11 mouse cellular contexts compared by ENCODE assay signal in genomic region chr8:103270815-103271553, GRCm38 (mm10).
DNase-seq lines count a peak whose midpoint lies in the region; ATAC-seq and TF ChIP-seq lines count a peak whose summit lies in the region.
"Had no signal": no experiment of that assay in that cellular context is flagged by ENCODE, and none has a peak within 500 bp of the region (broad histone marks: within the 10 kb centered on the region; RNA-seq: fewer than 3 reads in every experiment).

No protein-coding gene starts in this region.

- peak; percentile 39 for ATAC-seq in lung, embryonic 14.5 days (ENCODE audit: insufficient read depth)
- ATAC-seq in hindbrain, embryonic 16.5 days, result peak; percentile 31; the same call in 1 of the 2 replicates
- ATAC-seq in neural tube, embryonic 13.5 days (ENCODE audit: low read depth), result no peak

- TF ChIP-seq CTCF in lung, embryonic 14.5 days (IDR thresholded peaks at IDR 0.05; ENCODE audit: low read depth), result no peak

- peaks cover 3% of the 10 kb centered on the region; the same call in 1 of the 2 replicates for H3K4me1 ChIP-seq in lung, embryonic 14.5 days (ENCODE audit: insufficient read depth)
- H3K4me1 ChIP-seq in embryonic facial prominence, embryonic 10.5 days, result peaks cover 39% of the 10 kb centered on the region
- peaks cover 3% of the 10 kb centered on the region; the same call in 1 of the 2 replicates for H3K4me1 ChIP-seq in hindbrain, embryonic 16.5 days (ENCODE audit: control insufficient read depth, insufficient read depth, low read depth, low read length)
- peaks cover 19% of the 10 kb centered on the region for H3K4me1 ChIP-seq in neural tube, embryonic 13.5 days (replicated peaks)

- no peaks in the 10 kb centered on the region for H3K36me3 ChIP-seq in lung, embryonic 14.5 days (ENCODE audit: insufficient read depth)
- no peaks in the 10 kb centered on the region for H3K36me3 ChIP-seq in embryonic facial prominence, embryonic 10.5 days (replicated peaks)
- H3K36me3 ChIP-seq in hindbrain, embryonic 16.5 days (ENCODE audit: control insufficient read depth, insufficient read depth, low read length), result no peaks in the 10 kb centered on the region
- no peaks in the 10 kb centered on the region for H3K36me3 ChIP-seq in neural tube, embryonic 13.5 days

- H3K9me3 ChIP-seq in lung, embryonic 14.5 days (ENCODE audit: low read depth, low read length), result no peaks in the 10 kb centered on the region
- H3K9me3 ChIP-seq in embryonic facial prominence, embryonic 10.5 days, result no peaks in the 10 kb centered on the region
- no peaks in the 10 kb centered on the region for H3K9me3 ChIP-seq in hindbrain, embryonic 16.5 days (ENCODE audit: control insufficient read depth, low read length)
- H3K9me3 ChIP-seq in neural tube, embryonic 13.5 days, result no peaks in the 10 kb centered on the region

- H3K9ac ChIP-seq in lung, embryonic 14.5 days, result no peak overlapping the region
- H3K9ac ChIP-seq in hindbrain, embryonic 16.5 days (ENCODE audit: low read depth, low read length), result no peak overlapping the region
- no peak overlapping the region for H3K9ac ChIP-seq in neural tube, embryonic 13.5 days

- H3K4me3 ChIP-seq in lung, embryonic 14.5 days (ENCODE audit: low read depth, low read length), result no peak overlapping the region
- H3K4me3 ChIP-seq in embryonic facial prominence, embryonic 10.5 days, result no peak overlapping the region
- H3K4me3 ChIP-seq in hindbrain, embryonic 16.5 days (ENCODE audit: low read length), result no peak overlapping the region
- H3K4me3 ChIP-seq in neural tube, embryonic 13.5 days, result no peak overlapping the region

- no peaks in the 10 kb centered on the region for H3K27me3 ChIP-seq in lung, embryonic 14.5 days (ENCODE audit: insufficient read depth, low read length)
- no peaks in the 10 kb centered on the region for H3K27me3 ChIP-seq in embryonic facial prominence, embryonic 10.5 days (replicated peaks; ENCODE audit: low read depth, poor library complexity, severe bottlenecking)
- no peaks in the 10 kb centered on the region for H3K27me3 ChIP-seq in hindbrain, embryonic 16.5 days (replicated peaks; ENCODE audit: control insufficient read depth, insufficient read depth, low read length)
- H3K27me3 ChIP-seq in neural tube, embryonic 13.5 days, result no peaks in the 10 kb centered on the region

- H3K27ac ChIP-seq in lung, embryonic 14.5 days (ENCODE audit: low read depth), result peak overlapping the region; percentile 10; the same call in 1 of the 2 replicates
- peak overlapping the region; percentile 78 for H3K27ac ChIP-seq in embryonic facial prominence, embryonic 10.5 days (replicated peaks)
- H3K27ac ChIP-seq in hindbrain, embryonic 16.5 days (ENCODE audit: low read depth, low read length), result no peak overlapping the region
- peak overlapping the region; percentile 3; the same call in 1 of the 2 replicates for H3K27ac ChIP-seq in neural tube, embryonic 13.5 days (replicated peaks)

- intact Hi-C loops in gastrocnemius, postnatal 14 days (cut with DNase I; ENCODE audit: low total_unique reads), result no loop called here

- no peak overlapping the region for H3K4me2 ChIP-seq in lung, embryonic 14.5 days
- H3K4me2 ChIP-seq in hindbrain, embryonic 16.5 days (ENCODE audit: low read length), result no peak overlapping the region
- H3K4me2 ChIP-seq in neural tube, embryonic 13.5 days, result no peak overlapping the region
- H3K4me2 ChIP-seq: heart, embryonic 11.5 days had no signal

- DNase-seq in lung, embryonic 14.5 days, result peak; percentile 52
- DNase-seq in lung, postnatal 36 days, result no peak
- peak; percentile 35 for DNase-seq in embryonic facial prominence, embryonic 10.5 days (ENCODE audit: low spot score)
- DNase-seq in thymus, postnatal 4 days, result no peak
- no peak for DNase-seq in gastrocnemius, postnatal 14 days
- no peak for DNase-seq in cerebellum, adult 9-10 months
- DNase-seq: lung, adult 18-20 months; thymus, postnatal 14 days had no signal

- 51% methylated on average over 9 of the region's 9 CpGs for WGBS in lung, embryonic 14.5 days
- WGBS in embryonic facial prominence, embryonic 10.5 days, result 22% methylated on average over 9 of the region's 9 CpGs
- 42% methylated on average over 9 of the region's 9 CpGs for WGBS in hindbrain, embryonic 16.5 days
- WGBS in neural tube, embryonic 13.5 days, result 30% methylated on average over 9 of the region's 9 CpGs

Comparison
In these comparisons a context has a peak if more than half of its experiments do, and no peak if none do; other contexts are left out.
1. DNase-seq: peak in lung, embryonic 14.5 days (single experiment) and embryonic facial prominence, embryonic 10.5 days (single experiment); none in lung, postnatal 36 days (single experiment), thymus, postnatal 4 days (single experiment), gastrocnemius, postnatal 14 days (single experiment) and cerebellum, adult 9-10 months (single experiment).